In the genomic region with DNA sequence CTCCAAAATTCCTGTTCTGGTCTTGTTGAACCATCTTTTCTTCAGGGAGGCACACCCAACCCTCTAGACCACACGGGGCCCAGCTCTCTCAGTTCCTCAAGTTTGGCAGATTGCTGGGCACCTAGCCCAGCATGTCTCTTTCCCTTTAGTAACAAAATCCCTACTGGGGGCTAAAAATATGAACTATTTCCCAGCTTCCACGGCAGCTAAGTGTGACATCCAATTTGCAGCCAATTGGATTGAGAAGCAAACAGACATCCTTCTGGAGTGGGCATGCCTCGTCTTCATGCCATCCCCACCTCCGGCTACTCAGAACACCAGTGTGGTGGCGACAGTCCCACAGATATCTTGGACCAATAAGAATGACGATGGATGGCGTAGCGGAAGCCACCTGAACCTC, we compare ENCODE assay signal across 25 mouse cellular contexts.
DNase-seq lines count a peak whose midpoint lies in the region; ATAC-seq and TF ChIP-seq lines count a peak whose summit lies in the region.
"Had no signal": no experiment of that assay in that cellular context is flagged by ENCODE, and none has a peak within 500 bp of the region (broad histone marks: within the 10 kb centered on the region; RNA-seq: fewer than 3 reads in every experiment).

No protein-coding gene starts in this region.

- H3K4me3 ChIP-seq in layer of hippocampus, adult 2 months = no peak overlapping the region
- H3K4me3 ChIP-seq: embryonic facial prominence, embryonic 12.5 days; erythroblast, embryonic 14.5 days; forebrain, embryonic 15.5 days; gastrocnemius, adult 2 months; heart, embryonic 15.5 days; hindbrain, embryonic 13.5 days; kidney, embryonic 15.5 days; limb, embryonic 13.5 days; liver, embryonic 13.5 days; midbrain, embryonic 12.5 days had no signal

- ATAC-seq in erythroblast, adult 5-6 weeks (replicated peaks; ENCODE audit: low FRiP score, poor library complexity, severe bottlenecking) = no peak
- ATAC-seq: forebrain, embryonic 15.5 days had no signal

- DNase-seq in layer of hippocampus, adult 2 months (ENCODE audit: low spot score in 2 of 2) = peak; percentile 24 to 41
- DNase-seq in layer of hippocampus, adult 9-10 months (ENCODE audit: low spot score) = no peak
- DNase-seq in brain, adult 2 months (ENCODE audit: low read depth, low spot score) = peak; percentile 73
- peak; percentile 36 for DNase-seq in brain, embryonic 18.5 days (ENCODE audit: low read depth, low spot score)
- DNase-seq in right cerebral cortex, postnatal 25 days = peak; percentile 42
- DNase-seq in cerebellum, postnatal 10 days = no peak
- DNase-seq: cerebellum, adult 18-20 months; cerebellum, postnatal 25 days; gastrocnemius, adult 2 months; heart, postnatal 36 days; kidney, adult 11 months; kidney, postnatal 36 days; liver, embryonic 13.5 days; lung, adult 2 months; lung, postnatal 14 days had no signal

- H3K27ac ChIP-seq in layer of hippocampus, adult 2 months = no peak overlapping the region
- H3K27ac ChIP-seq: embryonic facial prominence, embryonic 12.5 days; forebrain, embryonic 15.5 days; gastrocnemius, adult 2 months; heart, embryonic 15.5 days; hindbrain, embryonic 13.5 days; kidney, embryonic 15.5 days; limb, embryonic 13.5 days; liver, embryonic 13.5 days; midbrain, embryonic 12.5 days; stomach, postnatal 0 days had no signal

- no peak for TF ChIP-seq CTCF in layer of hippocampus, adult 2 months (conservative IDR thresholded peaks at IDR 0.05)

Comparison
In these comparisons a context has a peak if more than half of its experiments do, and no peak if none do; other contexts are left out.
1. DNase-seq: peak in layer of hippocampus, adult 2 months (2 of 2), brain, adult 2 months (single experiment), brain, embryonic 18.5 days (single experiment) and right cerebral cortex, postnatal 25 days (single experiment); none in layer of hippocampus, adult 9-10 months (single experiment) and cerebellum, postnatal 10 days (0 of 2).